Mouse (Mus musculus) kidney, adult 11 months (tissue): ENCODE data around the gene Neurod2.

ENCODE experiments used
- DNase-seq: peaks from one replicate; pipeline ENCODE4 v3.0.0; 2022

Gene Neurod2

DNA sequence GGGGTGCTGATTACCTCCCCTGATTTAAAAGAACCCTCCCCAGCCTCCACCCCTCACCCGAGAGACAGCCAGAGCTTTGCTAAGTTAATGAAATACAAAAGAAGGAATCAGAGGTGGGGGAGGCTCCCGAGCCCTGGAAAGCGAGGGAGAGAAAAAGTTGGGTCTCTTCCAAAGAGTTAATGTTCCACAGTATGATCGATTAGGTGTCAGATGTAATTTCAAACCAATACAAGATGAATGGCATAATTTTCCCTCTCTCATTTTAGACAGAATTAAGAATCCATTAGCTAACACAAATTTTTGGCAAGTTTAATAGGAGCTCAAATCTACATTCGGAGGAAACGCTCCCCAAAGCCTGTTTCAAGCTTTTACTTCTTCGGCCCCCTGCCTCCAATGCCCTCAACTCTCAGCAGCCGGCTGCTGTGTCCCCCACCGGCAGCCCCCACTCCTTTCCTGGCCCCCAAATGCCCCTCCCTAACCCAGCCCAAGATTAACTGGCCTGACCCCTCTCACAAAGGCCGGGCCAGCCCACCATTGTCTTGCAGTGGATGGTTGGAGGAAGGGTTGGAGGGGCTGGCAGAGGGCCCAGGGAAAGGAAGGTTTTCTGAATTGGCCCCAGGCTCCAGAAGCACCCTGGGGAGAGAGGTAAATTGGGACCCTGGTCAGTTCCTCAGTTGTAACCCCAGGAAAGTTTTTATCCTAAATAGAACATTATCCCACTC lies 30.8 kb downstream of the Neurod2 start:
- no peak for DNase-seq

DNA sequence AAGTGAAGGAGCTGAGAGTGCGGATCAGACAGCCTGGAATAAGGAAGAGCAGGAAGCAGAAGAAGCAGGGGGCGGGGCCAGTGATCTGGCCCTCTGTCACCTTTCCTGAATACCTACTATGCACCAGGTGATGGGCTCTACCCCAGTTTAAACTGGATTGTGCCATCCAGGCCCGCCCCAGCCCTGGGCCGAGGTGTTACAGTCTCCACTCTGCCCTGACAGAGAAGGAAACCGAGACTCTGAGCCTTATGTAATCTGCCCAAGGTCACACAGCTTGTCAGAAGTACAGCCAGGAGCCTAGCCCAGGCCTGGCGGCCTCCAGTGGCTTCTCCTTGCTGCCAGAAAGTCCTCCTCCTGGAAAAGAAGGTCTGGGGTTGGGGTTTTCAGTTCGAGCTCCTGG lies 31.7 kb downstream of the Neurod2 start:
- peak; percentile 72 for DNase-seq

GRCm38 (mm10) chr11:98296916-98297315 lies 32.5 kb downstream of the Neurod2 start:
- peak; percentile 8 for DNase-seq

GRCm38 (mm10) chr11:98296277-98296676 lies 33.2 kb downstream of the Neurod2 start:
- DNase-seq, result no peak

- peak; percentile 15 for DNase-seq
Measured at GRCm38 (mm10) chr11:98295013-98295585, 34.3 kb downstream of the Neurod2 start.

GRCm38 (mm10) chr11:98294188-98295012 lies 35.0 kb downstream of the Neurod2 start:
- DNase-seq, result peak; percentile 48

DNA sequence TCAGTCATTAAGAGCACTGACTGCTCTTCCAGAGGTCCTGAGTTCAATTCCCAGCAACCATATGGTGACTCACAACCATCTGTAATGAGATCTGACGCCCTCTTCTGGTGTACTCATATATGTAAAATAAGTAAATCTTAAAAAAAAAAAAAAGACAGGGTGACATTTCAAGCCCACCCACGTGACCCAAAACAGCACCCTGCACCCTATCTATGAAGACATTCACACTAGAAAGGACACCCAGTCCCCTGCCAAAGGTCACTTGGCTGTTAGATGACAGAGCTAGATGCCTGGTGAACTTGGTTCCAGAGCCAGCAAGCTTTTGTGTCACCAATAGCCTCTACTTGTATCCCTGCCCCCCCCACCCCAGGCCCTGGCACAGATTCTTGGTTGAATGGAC lies 36.4 kb downstream of the Neurod2 start:
- DNase-seq, result peak; percentile 9

DNA sequence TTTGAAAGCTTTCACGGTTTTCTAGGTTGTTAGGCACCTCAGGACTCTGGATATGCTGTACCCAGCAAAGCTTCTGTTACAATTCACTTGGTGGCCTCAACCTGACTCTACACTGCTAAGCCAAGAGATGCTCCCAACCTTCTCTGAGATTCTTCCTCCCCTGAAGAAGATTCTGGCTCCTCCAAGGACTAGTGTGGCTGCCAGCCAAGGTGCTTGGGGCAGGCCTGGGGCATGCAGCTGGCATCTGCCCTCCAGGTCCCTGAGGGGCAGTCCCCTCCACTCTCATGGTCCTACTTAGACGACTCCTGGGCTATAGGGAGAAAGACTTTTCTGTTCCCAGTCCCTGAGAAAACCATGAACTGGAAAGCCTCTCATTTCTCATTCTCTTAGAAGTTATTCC lies 38.5 kb downstream of the Neurod2 start:
- no peak for DNase-seq

GRCm38 (mm10) chr11:98289873-98290272 lies 39.6 kb downstream of the Neurod2 start:
- peak; percentile 76 for DNase-seq

DNA sequence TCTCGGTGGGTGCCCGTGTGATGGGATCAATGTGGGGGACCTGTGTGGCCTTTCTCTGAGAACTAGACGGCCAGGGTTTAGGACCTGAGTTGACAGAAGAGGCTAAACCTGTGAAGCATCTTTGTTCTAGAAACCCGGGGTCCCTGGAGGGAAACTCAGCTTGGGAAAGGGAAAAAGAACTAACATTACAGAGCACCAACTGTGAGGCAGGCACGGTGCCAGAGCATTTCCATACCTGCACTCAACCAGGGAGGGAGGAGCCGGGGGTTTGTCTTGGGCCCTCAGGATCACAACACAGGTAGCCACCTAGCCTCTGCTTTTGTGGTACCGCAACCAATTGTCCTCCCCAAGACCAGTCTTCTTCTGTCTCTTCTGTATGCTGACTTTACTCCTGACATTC lies 41.5 kb downstream of the Neurod2 start:
- DNase-seq, result no peak

- DNase-seq, result no peak
Measured at GRCm38 (mm10) chr11:98287531-98287930, 41.9 kb downstream of the Neurod2 start.

DNA sequence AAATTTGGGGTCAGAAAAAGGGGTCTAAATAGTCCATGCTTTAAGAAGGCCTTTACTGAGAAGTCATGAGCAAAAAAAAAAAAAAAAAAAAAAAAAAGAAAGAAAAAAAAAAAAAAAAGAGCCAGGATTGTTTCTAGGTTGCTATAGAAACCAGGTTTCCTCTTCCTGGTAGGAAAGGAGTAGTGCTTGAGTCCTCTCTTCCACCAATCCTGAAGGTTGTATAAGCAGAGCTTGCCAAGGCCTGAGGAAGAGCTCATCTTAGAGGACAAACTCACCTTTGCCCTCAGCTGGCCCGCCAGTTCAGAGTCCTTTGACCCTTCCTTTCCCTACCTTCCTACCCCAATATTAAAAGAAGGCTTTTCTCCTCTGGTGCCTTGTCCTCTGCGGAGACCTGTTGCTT lies 44.1 kb downstream of the Neurod2 start:
- DNase-seq, result no peak

GRCm38 (mm10) chr11:98284230-98284629 lies 45.2 kb downstream of the Neurod2 start:
- DNase-seq, result no peak

- no peak for DNase-seq
Measured at GRCm38 (mm10) chr11:98283740-98284139, 45.7 kb downstream of the Neurod2 start.
